Mouse (Mus musculus): Measurements from ENCODE around the gene Lcn8.

Lcn8 gene

GRCm38 (mm10) chr2:25666516-25666915 lies 13.6 kb downstream of the Lcn8 start:
- 59% methylated on average over 1 of the region's 1 CpGs for WGBS

GRCm38 (mm10) chr2:25676486-25676885 lies 23.6 kb downstream of the Lcn8 start, which contains the start of gene Lcn6:
TSS of gene Lcn6 (plus strand) at chr2:25676786.
- WGBS = 94% methylated on average over 3 of the region's 3 CpGs

- 89% methylated on average over 6 of the region's 6 CpGs for WGBS
These were observed 26.6 kb downstream of the Lcn8 start for GRCm38 (mm10) chr2:25679559-25679958.

- 69% methylated on average over 2 of the region's 2 CpGs for whole genome bisulfite sequencing
These were observed 29.5 kb downstream of the Lcn8 start, which contains the start of gene Lcn10 for GRCm38 (mm10) chr2:25682426-25682825. TSS of gene Lcn10 (plus strand) at chr2:25682726.

- 75% methylated on average over 4 of the region's 4 CpGs for WGBS
These were observed 34.0 kb downstream of the Lcn8 start for GRCm38 (mm10) chr2:25686941-25687340.

GRCm38 (mm10) chr2:25696951-25697350 lies 44.0 kb downstream of the Lcn8 start:
- 66% methylated on average over 4 of the region's 4 CpGs for WGBS

GRCm38 (mm10) chr2:25698696-25699095 lies 45.8 kb downstream of the Lcn8 start:
- WGBS = 93% methylated on average over 2 of the region's 2 CpGs

GRCm38 (mm10) chr2:25699743-25700142 lies 46.8 kb downstream of the Lcn8 start, which contains the start of gene Obp2a:
TSS of gene Obp2a (plus strand) at chr2:25700043.
- 83% methylated on average over 3 of the region's 3 CpGs for WGBS

GRCm38 (mm10) chr2:25701001-25701400 lies 48.1 kb downstream of the Lcn8 start:
- 80% methylated on average over 5 of the region's 5 CpGs for WGBS

- 87% methylated on average over 4 of the region's 4 CpGs for WGBS
These were observed 50.8 kb downstream of the Lcn8 start for GRCm38 (mm10) chr2:25703706-25704105.
